Mouse (Mus musculus) stomach, postnatal 0 days (tissue): ENCODE measurements around the gene Tubb2a. TPM values are rescaled to one million over a fixed set of nuclear protein-coding genes. Genes with fewer than 3 reads are reported as not detected.

Experiments
- ATAC-seq: fragments of 200-750 bp; cut with Nextera tagmentation; 2 replicates; pipeline ENCODE4 v1.8.0; 2017; ENCODE audit not compliant: low FRiP score, low TSS enrichment
- DNase-seq: peaks from one replicate; pipeline ENCODE4 v3.0.0-alpha.2; 2016; ENCODE audit warnings: low spot score
- H3K27ac ChIP-seq: fragments of 300-500 bp; sonication (generic); replicated peaks from 2 replicates; pipeline ENCODE4 v1.5.1; 2014; ENCODE audit warnings: mild to moderate bottlenecking, control low read depth
- H3K27me3 ChIP-seq: fragments of 300-500 bp; sonication (generic); 2 replicates; pipeline ENCODE4 v1.6.1; 2014; ENCODE audit warnings: low read length; ENCODE audit not compliant: control insufficient read depth, insufficient read depth
- H3K36me3 ChIP-seq: fragments of 300-500 bp; sonication (generic); 2 replicates; pipeline ENCODE4 v1.6.1; 2014; ENCODE audit warnings: low read length, mixed read lengths; ENCODE audit not compliant: control insufficient read depth, insufficient read depth
- H3K4me1 ChIP-seq: fragments of 300-500 bp; sonication (generic); replicated peaks from 2 replicates; pipeline ENCODE4 v1.6.1; 2014; ENCODE audit warnings: antibody characterized with exemption; ENCODE audit not compliant: control insufficient read depth, insufficient read depth
- H3K4me2 ChIP-seq: fragments of 300-500 bp; sonication (generic); replicated peaks from 2 replicates; pipeline ENCODE4 v1.6.1; 2014; ENCODE audit warnings: low read depth, mild to moderate bottlenecking, control low read depth, moderate library complexity
- H3K4me3 ChIP-seq: fragments of 300-500 bp; sonication (generic); 2 replicates; pipeline ENCODE4 v1.5.1; 2014; ENCODE audit warnings: low read depth, low read length, control low read depth
- H3K9ac ChIP-seq: fragments of 300-500 bp; sonication (generic); 2 replicates; pipeline ENCODE4 v1.6.1; 2014; ENCODE audit warnings: mild to moderate bottlenecking, low read length, control low read depth, mixed read lengths
- H3K9me3 ChIP-seq: fragments of 300-500 bp; sonication (generic); 2 replicates; pipeline ENCODE4 v1.6.1; 2016; ENCODE audit warnings: low read length; ENCODE audit not compliant: control insufficient read depth
- CTCF ChIP-seq: IDR thresholded peaks from 2 replicates; pipeline ENCODE4 v1.5.1; 2016; ENCODE audit warnings: antibody characterized with exemption, low read depth, mild to moderate bottlenecking, moderate library complexity
- EP300 ChIP-seq: optimal IDR thresholded peaks from 2 replicates; pipeline ENCODE3; 2016; ENCODE audit warnings: antibody characterized with exemption
- WGBS: fragments of 180-500 bp; shearing (Covaris S2); extraction: QIAGEN DNeasy Blood & Tissue Kit; methylation state at CpG from one replicate; pipeline ENCODE4 v1.1.7; 2014; 5-methylcytosine and 5-hydroxymethylcytosine counted together
- polyA plus RNA-seq: library from polyadenylated mRNA; unstranded; fragments of >200 nt; fragmentation: Nextera tagmentation; extraction: Ambion mirVana; gene quantifications from 2 replicates; pipeline ENCODE4 v1.2.1, GENCODE M21; 2015

Tubb2a gene
- polyA plus RNA-seq, 1 experiment from 2014 or later = 196 TPM

GRCm38 (mm10) chr13:34045511-34046249, 32.1 kb downstream of the Tubb2a start:
- peak; percentile 63 for ATAC-seq

GRCm38 (mm10) chr13:34043716-34044393, 34.0 kb downstream of the Tubb2a start:
- whole genome bisulfite sequencing = 69% methylated on average over 7 of the region's 7 CpGs
- TF ChIP-seq EP300 (no peak), CTCF (no peak)

More at GRCm38 (mm10) chr13:34045511-34046249, 32.1 kb downstream of the Tubb2a start:
- Histone ChIP-seq H3K9me3 (no peaks in the 10 kb centered on the region), H3K36me3 (0 out of 2 replicates have a peak, but pooled peaks cover 7% of the 10 kb centered on the region), H3K4me1 (no peaks in the 10 kb centered on the region), H3K9ac (no peak overlapping the region), H3K4me3 (no peak overlapping the region), H3K27ac (no peak overlapping the region), H3K27me3 (no peaks in the 10 kb centered on the region), H3K4me2 (no peak overlapping the region)
- no peak for TF ChIP-seq CTCF
- TF ChIP-seq EP300 = no peak
- DNase-seq = peak; percentile 17
- 41% methylated on average over 5 of the region's 5 CpGs for WGBS

GRCm38 (mm10) chr13:34040091-34040490, 37.7 kb downstream of the Tubb2a start:
- H3K4me3 ChIP-seq = no peak overlapping the region
- no peaks in the 10 kb centered on the region for H3K4me1 ChIP-seq
- no peaks in the 10 kb centered on the region for H3K36me3 ChIP-seq
- H3K9ac ChIP-seq = no peak overlapping the region
- H3K27ac ChIP-seq = no peak overlapping the region
- TF ChIP-seq CTCF = no peak
- no peak for TF ChIP-seq EP300
- H3K4me2 ChIP-seq = no peak overlapping the region
- H3K9me3 ChIP-seq = no peaks in the 10 kb centered on the region
- no peak for ATAC-seq
- H3K27me3 ChIP-seq = no peaks in the 10 kb centered on the region
- 97% methylated on average over 3 of the region's 3 CpGs for WGBS
- DNase-seq = no peak

More at GRCm38 (mm10) chr13:34043716-34044393, 34.0 kb downstream of the Tubb2a start:
- Histone ChIP-seq H3K27ac (no peak overlapping the region), H3K4me1 (no peaks in the 10 kb centered on the region), H3K9me3 (no peaks in the 10 kb centered on the region), H3K4me3 (no peak overlapping the region), H3K27me3 (no peaks in the 10 kb centered on the region), H3K4me2 (no peak overlapping the region), H3K36me3 (0 out of 2 replicates have a peak, but pooled peaks cover 4% of the 10 kb centered on the region), H3K9ac (no peak overlapping the region)
- ATAC-seq (no peak), DNase-seq (no peak)

- Histone ChIP-seq H3K9me3 (no peaks in the 10 kb centered on the region), H3K4me3 (no peak overlapping the region; the same call in 1 of the 2 replicates), H3K4me2 (peak overlapping the region; percentile 83; the same call in 1 of the 2 replicates), H3K4me1 (no peaks in the 10 kb centered on the region), H3K36me3 (0 out of 2 replicates have a peak, but pooled peaks cover 2% of the 10 kb centered on the region), H3K27ac (no peak overlapping the region), H3K27me3 (no peaks in the 10 kb centered on the region), H3K9ac (0 out of 2 replicates have a peak overlapping the region, but pooled peaks have one; percentile 32)
- no peak for TF ChIP-seq CTCF
- no peak for TF ChIP-seq EP300
- WGBS = 29% methylated on average over 8 of the region's 8 CpGs
- ATAC-seq = no peak
- DNase-seq = no peak
Measured at GRCm38 (mm10) chr13:34038901-34039341, 38.9 kb downstream of the Tubb2a start.

- peaks cover 8% of the 10 kb centered on the region for H3K36me3 ChIP-seq
- no peak for DNase-seq
- H3K9ac ChIP-seq = peak overlapping the region; percentile 91
- TF ChIP-seq EP300 (no peak), CTCF (no peak)
- 32% methylated on average over 5 of the region's 5 CpGs for WGBS
- peak overlapping the region; percentile 83 for H3K4me2 ChIP-seq
- no peaks in the 10 kb centered on the region for H3K9me3 ChIP-seq
- no peaks in the 10 kb centered on the region for H3K4me1 ChIP-seq
- H3K27ac ChIP-seq = peak overlapping the region; percentile 82
- peak overlapping the region; percentile 86 for H3K4me3 ChIP-seq
- no peaks in the 10 kb centered on the region for H3K27me3 ChIP-seq
- no peak for ATAC-seq
Measured at GRCm38 (mm10) chr13:34038056-34038432, 39.8 kb downstream of the Tubb2a start.
